Mouse (Mus musculus) neural tube, embryonic 11.5 days (tissue): ENCODE results near the gene Gm19668. TPM values are rescaled to one million over a fixed set of nuclear protein-coding genes. Genes with fewer than 3 reads are reported as not detected.

Experiments used
- ATAC-seq: fragments of 200-750 bp; cut with Nextera tagmentation; 2 replicates; pipeline ENCODE4 v1.8.0; 2017; ENCODE audit warnings: moderate number of reproducible peaks, mild to moderate bottlenecking, moderate TSS enrichment, moderate library complexity; ENCODE audit not compliant: insufficient read depth, low FRiP score, low TSS enrichment
- DNase-seq: peaks from one replicate; pipeline ENCODE4 v3.0.0-alpha.2; 2015; ENCODE audit warnings: low spot score
- H3K27ac ChIP-seq: fragments of 300-500 bp; sonication (generic); 2 replicates; pipeline ENCODE4 v1.5.1; 2014; ENCODE audit warnings: low read depth, mild to moderate bottlenecking, low read length
- H3K27me3 ChIP-seq: fragments of 300-500 bp; sonication (generic); 2 replicates; pipeline ENCODE4 v1.6.1; 2014; ENCODE audit warnings: mild to moderate bottlenecking, low read length, mixed read lengths; ENCODE audit not compliant: control insufficient read depth, insufficient read depth
- H3K36me3 ChIP-seq: fragments of 300-500 bp; sonication (generic); 2 replicates; pipeline ENCODE4 v1.6.1; 2014; ENCODE audit warnings: mild to moderate bottlenecking, low read length, moderate library complexity, mixed read lengths; ENCODE audit not compliant: control insufficient read depth, insufficient read depth
- H3K4me1 ChIP-seq: fragments of 300-500 bp; sonication (generic); 2 replicates; pipeline ENCODE4 v1.6.1; 2014; ENCODE audit warnings: low read length, mixed read lengths; ENCODE audit not compliant: control insufficient read depth, insufficient read depth
- H3K4me2 ChIP-seq: fragments of 300-500 bp; sonication (generic); 2 replicates; pipeline ENCODE4 v1.6.1; 2014; ENCODE audit warnings: low read depth, mild to moderate bottlenecking, moderate library complexity
- H3K4me3 ChIP-seq: fragments of 300-500 bp; sonication (generic); 2 replicates; pipeline ENCODE4 v1.5.1; 2014; ENCODE audit warnings: low read depth, low read length
- H3K9ac ChIP-seq: fragments of 300-500 bp; sonication (generic); 2 replicates; pipeline ENCODE4 v1.6.1; 2014; ENCODE audit warnings: mild to moderate bottlenecking, low read length
- H3K9me3 ChIP-seq: fragments of 300-500 bp; sonication (generic); 2 replicates; pipeline ENCODE4 v1.6.1; 2016; ENCODE audit warnings: low read length; ENCODE audit not compliant: control insufficient read depth
- WGBS: fragments of 180-500 bp; shearing (Covaris S2); extraction: QIAGEN DNeasy Blood & Tissue Kit; methylation state at CpG from one replicate; pipeline ENCODE4 v1.1.7; 2014; 5-methylcytosine and 5-hydroxymethylcytosine counted together
- polyA plus RNA-seq: library from polyadenylated mRNA; unstranded; fragments of >200 nt; fragmentation: Nextera tagmentation; extraction: Ambion mirVana; gene quantifications from 2 replicates; pipeline ENCODE4 v1.2.1, GENCODE M21; 2014

Gene Gm19668
- not detected in 2 replicates for polyA plus RNA-seq

- DNase-seq (no peak), ATAC-seq (no peak; the same call in 1 of the 2 replicates)
- Histone ChIP-seq H3K4me3 (no peak within 1 kb of the TSS), H3K4me1 (peaks cover 2% of the 10 kb centered on the region; the same call in 1 of the 2 replicates), H3K9ac (no peak within 1 kb of the TSS), H3K36me3 (no peaks in the 10 kb centered on the region), H3K27ac (0 out of 2 replicates have a peak within 1 kb of the TSS, but pooled peaks have one; percentile 8), H3K4me2 (no peak within 1 kb of the TSS), H3K27me3 (no peaks in the 10 kb centered on the region), H3K9me3 (no peaks in the 10 kb centered on the region)
- 46% methylated on average over 8 of the region's 8 CpGs for WGBS
These were observed at the start of gene Gm19668 for GRCm38 (mm10) chr10:77798921-77799508. Gene Gm19668, minus strand, starts transcription at chr10:77799133.

- ATAC-seq (no peak), DNase-seq (no peak)
- H3K4me2 ChIP-seq = no peak overlapping the region
- H3K9ac ChIP-seq = no peak overlapping the region
- 77% methylated on average over 2 of the region's 2 CpGs for WGBS
- H3K27ac ChIP-seq = no peak overlapping the region
- H3K4me3 ChIP-seq = no peak overlapping the region
- no peaks in the 10 kb centered on the region for H3K4me1 ChIP-seq
- H3K27me3 ChIP-seq = no peaks in the 10 kb centered on the region
- no peaks in the 10 kb centered on the region for H3K9me3 ChIP-seq
- H3K36me3 ChIP-seq = no peaks in the 10 kb centered on the region
These were observed 48.6 kb upstream of the Gm19668 start for GRCm38 (mm10) chr10:77847538-77847937.

DNA sequence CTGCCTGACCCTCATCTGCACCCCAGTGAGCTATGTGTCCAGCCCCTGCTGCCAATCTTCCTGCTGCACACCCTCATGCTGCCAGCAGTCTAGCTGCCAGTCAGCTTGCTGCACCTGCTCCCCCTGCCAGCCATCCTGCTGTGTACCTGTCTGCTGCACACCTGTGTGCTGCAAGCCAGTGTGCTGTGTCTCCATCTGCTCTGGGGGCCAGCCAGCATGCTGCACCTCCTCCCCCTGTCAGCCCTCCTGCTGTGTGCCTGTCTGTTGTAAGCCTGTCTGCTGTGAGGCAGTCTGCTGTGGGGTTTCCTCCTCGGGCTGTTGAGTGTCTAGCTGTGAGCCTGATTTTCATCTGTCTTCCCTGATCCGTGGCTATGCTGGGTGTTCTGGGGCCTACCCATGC lies 48.0 kb upstream of the Gm19668 start:
- WGBS = 23% methylated on average over 2 of the region's 2 CpGs
- ATAC-seq (no peak), DNase-seq (no peak)
- H3K4me2 ChIP-seq = no peak overlapping the region
- no peaks in the 10 kb centered on the region for H3K36me3 ChIP-seq
- no peaks in the 10 kb centered on the region for H3K4me1 ChIP-seq
- H3K27ac ChIP-seq = no peak overlapping the region
- no peaks in the 10 kb centered on the region for H3K9me3 ChIP-seq
- no peak overlapping the region for H3K4me3 ChIP-seq
- H3K9ac ChIP-seq = no peak overlapping the region
- no peaks in the 10 kb centered on the region for H3K27me3 ChIP-seq

- H3K4me3 ChIP-seq = no peak within 1 kb of the TSS
- 96% methylated on average over 3 of the region's 3 CpGs for WGBS
These were observed 47.6 kb upstream of the Gm19668 start, which contains the start of gene Gm36176 for GRCm38 (mm10) chr10:77846503-77846902. Gene Gm36176, plus strand, starts transcription at chr10:77846803.

DNA sequence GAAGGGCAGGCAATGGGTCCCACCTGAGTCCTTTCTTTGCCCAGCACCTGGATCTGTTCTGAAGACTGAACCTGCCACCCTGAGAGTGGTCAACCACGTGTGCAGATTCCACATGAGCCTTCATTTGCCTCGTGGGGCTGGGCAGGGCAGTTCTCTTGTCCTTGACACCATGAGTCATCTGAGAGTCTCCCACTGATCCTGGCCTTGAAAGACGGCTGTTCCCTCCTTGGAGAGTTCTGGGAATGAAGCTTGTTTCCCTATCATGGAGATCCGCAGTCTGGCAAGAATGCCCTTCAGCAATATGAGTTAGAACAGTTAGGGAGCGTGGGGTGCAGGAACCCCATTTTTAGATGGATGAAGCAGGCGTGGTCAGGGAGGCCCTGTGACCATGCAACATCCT lies 40.1 kb upstream of the Gm19668 start:
- H3K9me3 ChIP-seq = no peaks in the 10 kb centered on the region
- H3K4me2 ChIP-seq = no peak overlapping the region
- H3K36me3 ChIP-seq = no peaks in the 10 kb centered on the region
- no peak overlapping the region for H3K9ac ChIP-seq
- 80% methylated on average over 6 of the region's 6 CpGs for WGBS
- H3K4me1 ChIP-seq = no peaks in the 10 kb centered on the region
- no peak overlapping the region for H3K4me3 ChIP-seq
- no peak for DNase-seq
- no peak overlapping the region for H3K27ac ChIP-seq
- ATAC-seq = no peak
- H3K27me3 ChIP-seq = no peaks in the 10 kb centered on the region

More at GRCm38 (mm10) chr10:77846503-77846902, 47.6 kb upstream of the Gm19668 start, which contains the start of gene Gm36176:
- H3K36me3 ChIP-seq = no peaks in the 10 kb centered on the region
- no peak within 1 kb of the TSS for H3K9ac ChIP-seq
- no peak for DNase-seq
- H3K4me2 ChIP-seq = no peak within 1 kb of the TSS
- no peaks in the 10 kb centered on the region for H3K9me3 ChIP-seq
- H3K27ac ChIP-seq = no peak within 1 kb of the TSS
- no peaks in the 10 kb centered on the region for H3K4me1 ChIP-seq
- ATAC-seq = no peak
- H3K27me3 ChIP-seq = no peaks in the 10 kb centered on the region

GRCm38 (mm10) chr10:77835647-77836046 lies 36.7 kb upstream of the Gm19668 start, which contains the start of gene Krtap10-10:
Gene Krtap10-10, plus strand, starts transcription at chr10:77835947.
- Histone ChIP-seq H3K27me3 (no peaks in the 10 kb centered on the region), H3K4me2 (no peak within 1 kb of the TSS), H3K27ac (no peak within 1 kb of the TSS), H3K9ac (no peak within 1 kb of the TSS), H3K4me1 (no peaks in the 10 kb centered on the region), H3K36me3 (no peaks in the 10 kb centered on the region), H3K4me3 (no peak within 1 kb of the TSS), H3K9me3 (no peaks in the 10 kb centered on the region)
- ATAC-seq (no peak), DNase-seq (no peak)
- WGBS = 76% methylated on average over 9 of the region's 9 CpGs

- H3K27ac ChIP-seq = no peak within 1 kb of the TSS
- WGBS = 76% methylated on average over 6 of the region's 6 CpGs
- H3K4me3 ChIP-seq = no peak within 1 kb of the TSS
- no peaks in the 10 kb centered on the region for H3K27me3 ChIP-seq
- no peaks in the 10 kb centered on the region for H3K4me1 ChIP-seq
- H3K9ac ChIP-seq = no peak within 1 kb of the TSS
- no peak within 1 kb of the TSS for H3K4me2 ChIP-seq
- ATAC-seq (no peak), DNase-seq (no peak)
- H3K9me3 ChIP-seq = no peaks in the 10 kb centered on the region
- no peaks in the 10 kb centered on the region for H3K36me3 ChIP-seq
These were observed 28.0 kb upstream of the Gm19668 start, which contains the start of gene Krtap10-4 for GRCm38 (mm10) chr10:77826951-77827350. Gene Krtap10-4, minus strand, starts transcription at chr10:77827095.

GRCm38 (mm10) chr10:77819203-77819602 lies 20.3 kb upstream of the Gm19668 start:
- Histone ChIP-seq H3K36me3 (no peaks in the 10 kb centered on the region), H3K27ac (no peak overlapping the region), H3K4me1 (no peaks in the 10 kb centered on the region), H3K27me3 (no peaks in the 10 kb centered on the region), H3K4me2 (no peak overlapping the region), H3K9ac (no peak overlapping the region), H3K9me3 (no peaks in the 10 kb centered on the region), H3K4me3 (no peak overlapping the region)
- WGBS = 53% methylated on average over 4 of the region's 4 CpGs
- ATAC-seq (no peak), DNase-seq (no peak)

DNA sequence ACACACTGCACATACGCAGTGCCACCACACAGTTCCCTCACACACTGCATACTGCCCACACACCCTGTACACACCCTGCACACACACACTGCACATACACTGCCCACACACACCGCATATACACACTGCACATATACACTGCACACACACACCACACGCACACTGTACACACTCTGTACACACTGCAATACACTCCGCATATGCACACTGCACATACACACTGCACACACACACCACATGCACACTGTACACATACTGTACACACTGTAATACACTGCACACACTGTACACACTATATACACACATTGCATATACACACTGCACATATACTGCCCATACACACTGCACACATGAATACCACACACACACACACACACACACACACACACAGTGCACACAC lies 19.6 kb upstream of the Gm19668 start:
- H3K27ac ChIP-seq = no peak overlapping the region
- ATAC-seq (no peak), DNase-seq (no peak)
- no peaks in the 10 kb centered on the region for H3K9me3 ChIP-seq
- no peak overlapping the region for H3K4me2 ChIP-seq
- 95% methylated on average over 4 of the region's 4 CpGs for WGBS
- H3K27me3 ChIP-seq = no peaks in the 10 kb centered on the region
- H3K4me3 ChIP-seq = no peak overlapping the region
- no peak overlapping the region for H3K9ac ChIP-seq
- no peaks in the 10 kb centered on the region for H3K36me3 ChIP-seq
- H3K4me1 ChIP-seq = no peaks in the 10 kb centered on the region
